Mouse (Mus musculus): ENCODE measurements around the gene Tmem107.

Tmem107 gene

GRCm38 (mm10) chr11:69093856-69094255 is 23.2 kb downstream of the Tmem107 start:
- peak in 1 of 2 experiments; percentile 58 for DNase-seq (ENCODE audit: low spot score in 2 of 2)

- DNase-seq (ENCODE audit: low spot score in 2 of 2), result peak; percentile 95 to 97
These were observed 24.3 kb downstream of the Tmem107 start, which contains the start of gene Per1 for GRCm38 (mm10) chr11:69094697-69095429. Gene Per1, plus strand, starts transcription at chr11:69095217.

GRCm38 (mm10) chr11:69095511-69096231 is 25.1 kb downstream of the Tmem107 start:
- DNase-seq (ENCODE audit: low spot score in 2 of 2), result peak in 1 of 2 experiments; percentile 73

DNA sequence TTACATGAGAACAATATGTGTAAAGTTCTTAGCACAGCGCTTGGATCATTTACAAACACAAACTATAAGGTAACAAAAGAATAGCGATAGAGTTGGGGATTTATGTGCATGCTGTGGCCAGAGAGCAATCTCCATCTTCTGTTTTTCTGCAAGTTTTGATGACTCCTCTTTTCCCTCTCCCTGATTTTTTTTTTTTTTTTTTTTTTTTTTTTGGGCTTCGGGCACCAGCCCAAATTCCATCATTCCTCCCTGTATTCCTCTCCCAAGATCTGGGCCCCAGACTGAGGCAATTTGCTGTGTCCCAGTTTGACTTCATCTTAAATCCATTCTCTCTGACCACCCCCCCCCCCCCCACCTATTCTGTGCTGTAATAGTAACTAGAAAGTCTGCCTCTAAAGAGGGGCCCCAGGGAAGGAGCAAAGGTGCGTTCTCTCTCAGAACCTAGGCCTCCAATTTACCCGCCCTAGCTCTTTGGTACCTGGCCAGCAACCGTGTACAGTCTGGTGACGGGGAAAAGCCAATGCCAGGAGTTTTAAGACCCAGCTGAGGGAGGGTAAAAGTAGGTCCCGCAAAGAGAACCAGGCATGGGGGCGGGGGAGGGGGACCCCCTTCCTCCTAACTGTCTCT is 25.9 kb downstream of the Tmem107 start:
- DNase-seq (ENCODE audit: low spot score in 2 of 2), result no peak

DNA sequence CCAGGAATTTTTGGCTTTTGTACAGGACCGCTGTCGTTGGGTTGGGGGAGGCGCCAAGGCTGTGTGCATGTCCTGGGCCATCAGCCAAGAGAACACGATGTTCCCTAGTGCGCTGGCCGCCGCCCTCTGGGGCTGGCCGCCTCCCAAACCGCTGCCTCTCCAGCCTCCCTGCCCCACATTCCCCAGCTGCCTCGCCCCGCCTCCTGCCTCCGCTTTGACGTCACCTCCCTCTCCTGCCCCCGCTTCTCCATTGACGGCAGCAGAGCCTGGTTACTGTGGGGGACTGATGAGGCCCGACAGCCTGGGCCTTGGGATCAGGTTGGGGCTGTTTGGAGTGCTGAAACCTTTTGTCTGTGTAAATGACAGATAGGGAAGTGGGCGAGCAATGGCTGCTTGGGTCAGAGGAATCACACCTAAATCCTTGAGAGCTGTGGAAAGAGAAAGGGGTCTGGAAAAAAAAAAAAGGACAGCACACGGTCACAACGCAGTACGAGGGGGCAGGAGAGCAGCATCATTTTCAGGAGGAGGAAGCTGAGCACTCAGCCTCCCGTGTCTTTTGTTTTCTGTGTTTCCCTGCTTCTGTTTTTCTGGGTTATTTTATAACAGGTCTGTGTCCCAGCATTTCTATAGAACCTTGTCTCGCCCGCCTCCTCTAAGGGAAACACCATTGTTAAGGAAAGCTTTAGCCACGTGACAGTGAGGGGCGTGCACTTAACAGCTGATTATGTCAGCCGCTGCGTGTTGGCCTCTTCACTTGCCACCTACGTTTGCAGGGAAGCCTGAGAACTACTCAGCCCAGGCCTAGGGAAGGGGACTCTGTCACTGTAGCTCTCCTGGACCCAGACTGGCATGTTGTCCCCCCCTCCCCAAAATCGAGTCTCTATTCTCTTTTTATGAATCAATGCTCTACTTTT is 26.6 kb downstream of the Tmem107 start:
- DNase-seq (ENCODE audit: low spot score in 2 of 2), result peak; percentile 96 to 97

GRCm38 (mm10) chr11:69098039-69098761 is 27.6 kb downstream of the Tmem107 start:
- peak in 1 of 2 experiments; percentile 62 for DNase-seq (ENCODE audit: low spot score in 2 of 2)

GRCm38 (mm10) chr11:69098762-69099091 is 28.1 kb downstream of the Tmem107 start:
- DNase-seq (ENCODE audit: low spot score in 2 of 2), result peak; percentile 96

DNA sequence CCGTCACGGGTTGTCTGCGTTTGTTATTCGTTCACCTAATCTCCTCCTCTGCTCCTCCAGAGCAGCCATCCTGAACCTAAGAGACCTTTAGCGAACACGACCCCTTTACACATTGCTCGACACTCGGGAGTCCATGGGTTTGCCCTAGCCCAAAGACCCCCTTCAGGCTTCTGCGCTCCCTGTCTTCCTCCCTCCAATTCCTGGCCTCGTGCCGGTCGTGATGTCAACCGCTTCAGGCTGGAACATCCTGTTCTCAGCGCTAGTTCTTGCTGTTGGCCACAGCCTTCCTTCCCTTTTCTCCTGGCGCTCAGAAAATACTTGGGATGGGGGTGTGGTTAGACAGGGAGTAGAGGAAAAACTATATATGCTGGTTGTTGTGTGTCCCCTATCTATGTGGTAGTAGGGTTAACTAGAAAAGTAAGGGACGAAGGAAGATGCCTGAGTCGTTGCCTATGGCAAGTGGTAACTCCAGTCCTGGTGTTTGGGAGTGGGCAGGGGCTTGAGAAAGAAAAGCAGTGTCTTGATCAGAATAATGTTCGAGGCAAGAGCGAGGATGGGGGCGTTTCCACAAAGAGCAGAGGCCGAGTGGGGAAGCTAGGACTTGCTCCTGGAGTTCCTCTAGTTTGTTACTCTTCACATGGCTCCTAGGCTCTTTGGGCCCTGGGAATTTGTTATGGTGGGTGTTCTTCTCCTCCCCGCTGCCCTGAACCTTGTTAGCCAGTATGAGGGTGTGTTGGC is 28.7 kb downstream of the Tmem107 start:
- peak; percentile 40 to 74 for DNase-seq (ENCODE audit: low spot score in 2 of 2)

DNA sequence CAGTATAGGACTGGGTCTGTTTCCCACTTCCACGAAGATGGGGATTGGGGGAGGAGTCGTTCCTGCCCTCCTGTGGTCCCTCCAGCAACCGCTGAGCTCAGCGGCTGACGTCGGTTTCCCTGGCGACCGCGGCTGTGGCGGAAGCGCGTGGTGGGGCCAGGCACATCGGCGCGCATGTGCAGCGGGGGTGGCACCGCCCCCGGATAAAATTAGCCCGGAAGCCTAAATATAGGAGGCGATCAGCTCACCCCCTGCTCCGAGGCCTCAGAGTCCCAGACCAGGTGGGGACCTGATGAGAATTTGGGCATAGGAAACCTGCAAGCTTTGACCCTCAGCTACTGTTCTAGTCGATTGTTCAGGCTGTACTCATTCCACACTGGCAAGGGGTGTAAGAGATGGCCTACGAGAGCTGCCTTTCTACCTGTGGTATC is 29.3 kb downstream of the Tmem107 start:
- peak; percentile 86 to 92 for DNase-seq (ENCODE audit: low spot score in 2 of 2)

- peak; percentile 22 to 66 for DNase-seq (ENCODE audit: low spot score in 2 of 2)
These were observed 30.2 kb downstream of the Tmem107 start for GRCm38 (mm10) chr11:69100639-69101360.

- DNase-seq (ENCODE audit: low spot score in 2 of 2), result peak; percentile 12 to 61
These were observed 31.2 kb downstream of the Tmem107 start for GRCm38 (mm10) chr11:69101604-69102402.

DNA sequence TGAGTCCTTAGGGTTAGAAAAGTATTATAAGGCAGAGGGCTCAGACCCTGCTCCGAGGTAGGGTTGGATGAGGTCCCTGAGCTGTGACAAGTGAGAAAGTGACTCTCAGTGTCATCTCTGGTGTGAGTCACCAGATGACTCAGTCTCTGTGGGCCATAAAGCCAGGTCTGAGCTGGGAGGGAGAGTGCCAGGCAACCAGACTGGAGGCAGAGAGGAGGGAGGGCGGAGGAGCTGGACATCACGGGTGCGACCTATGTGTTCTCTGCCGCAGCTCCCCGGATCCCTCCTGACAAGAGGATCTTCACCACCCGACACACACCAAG is 31.8 kb downstream of the Tmem107 start:
- DNase-seq (ENCODE audit: low spot score in 2 of 2), result peak in 1 of 2 experiments; percentile 59

GRCm38 (mm10) chr11:69103121-69103520 is 32.5 kb downstream of the Tmem107 start:
- DNase-seq (ENCODE audit: low spot score in 2 of 2), result peak in 1 of 2 experiments; percentile 56

DNA sequence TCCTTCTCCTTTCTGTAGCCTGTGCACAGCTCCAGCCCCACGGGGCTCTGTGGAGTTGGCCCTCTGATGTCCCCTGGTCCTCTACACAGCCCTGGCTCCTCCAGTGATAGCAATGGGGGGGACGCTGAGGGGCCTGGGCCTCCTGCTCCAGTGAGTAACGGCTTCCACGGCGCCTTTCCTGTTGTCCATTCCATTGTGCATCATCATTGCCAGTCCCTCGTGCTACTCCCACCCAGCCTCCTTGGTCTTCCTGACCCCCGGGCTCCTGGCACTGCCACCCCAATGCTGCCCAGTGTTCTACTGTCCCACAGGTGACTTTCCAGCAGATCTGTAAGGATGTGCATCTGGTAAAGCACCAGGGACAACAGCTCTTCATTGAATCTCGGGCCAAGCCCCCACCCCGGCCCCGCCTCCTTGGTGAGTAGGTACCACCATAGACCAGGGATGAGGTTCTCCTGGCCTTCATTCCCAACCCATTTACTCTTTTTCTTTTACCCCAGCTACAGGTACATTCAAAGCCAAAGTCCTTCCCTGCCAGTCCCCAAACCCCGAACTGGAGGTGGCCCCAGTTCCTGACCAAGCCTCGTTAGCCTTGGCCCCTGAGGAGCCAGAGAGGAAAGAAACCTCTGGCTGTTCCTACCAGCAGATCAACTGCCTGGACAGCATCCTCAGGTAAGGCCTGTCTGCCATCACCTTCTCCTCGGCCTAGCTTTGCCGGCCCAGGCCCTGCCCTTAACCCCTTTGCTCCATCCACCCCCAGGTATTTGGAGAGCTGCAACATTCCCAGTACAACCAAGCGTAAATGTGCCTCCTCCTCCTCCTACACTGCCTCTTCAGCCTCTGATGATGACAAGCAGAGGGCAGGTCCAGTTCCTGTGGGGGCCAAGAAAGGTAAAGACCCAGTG is 33.2 kb downstream of the Tmem107 start:
- peak in 1 of 2 experiments; percentile 62 for DNase-seq (ENCODE audit: low spot score in 2 of 2)

DNA sequence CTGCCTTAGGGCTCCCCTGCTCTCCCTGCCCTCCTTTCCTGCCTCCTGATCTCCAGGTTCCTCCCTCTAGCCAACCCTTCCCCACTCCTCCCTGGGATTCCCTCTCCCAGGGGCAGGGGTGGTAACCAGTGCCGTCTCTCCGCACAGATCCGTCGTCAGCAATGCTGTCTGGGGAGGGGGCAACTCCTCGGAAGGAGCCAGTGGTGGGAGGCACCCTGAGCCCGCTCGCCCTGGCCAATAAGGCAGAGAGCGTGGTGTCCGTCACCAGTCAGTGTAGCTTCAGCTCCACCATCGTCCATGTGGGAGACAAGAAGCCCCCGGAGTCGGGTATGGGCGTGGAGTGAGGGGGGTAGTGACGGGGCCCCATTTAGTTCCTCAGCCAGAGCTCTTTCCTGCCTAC is 33.9 kb downstream of the Tmem107 start:
- peak in 1 of 2 experiments; percentile 60 for DNase-seq (ENCODE audit: low spot score in 2 of 2)

GRCm38 (mm10) chr11:69105227-69105626 is 34.6 kb downstream of the Tmem107 start:
- DNase-seq (ENCODE audit: low spot score in 2 of 2), result no peak

DNA sequence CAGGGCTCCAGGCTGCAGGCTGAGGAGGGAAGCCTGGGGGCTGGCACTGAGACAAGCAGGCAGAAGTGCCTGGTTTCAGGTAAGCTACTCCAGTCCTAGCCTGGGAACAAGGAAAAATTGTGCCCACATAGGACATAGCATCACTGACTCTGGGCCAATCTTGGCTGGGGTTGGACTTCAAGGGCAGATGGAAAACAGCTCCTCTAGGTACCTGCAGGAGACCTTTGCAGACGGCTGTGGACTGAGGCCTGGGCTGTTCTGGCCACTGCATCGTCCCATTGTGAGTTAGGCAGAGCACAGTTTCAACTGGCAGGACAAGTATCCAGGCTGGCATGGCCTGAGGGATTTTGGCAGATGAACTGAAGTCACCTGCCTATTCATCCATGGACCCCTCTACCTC is 35.2 kb downstream of the Tmem107 start:
- peak in 1 of 2 experiments; percentile 58 for DNase-seq (ENCODE audit: low spot score in 2 of 2)

DNA sequence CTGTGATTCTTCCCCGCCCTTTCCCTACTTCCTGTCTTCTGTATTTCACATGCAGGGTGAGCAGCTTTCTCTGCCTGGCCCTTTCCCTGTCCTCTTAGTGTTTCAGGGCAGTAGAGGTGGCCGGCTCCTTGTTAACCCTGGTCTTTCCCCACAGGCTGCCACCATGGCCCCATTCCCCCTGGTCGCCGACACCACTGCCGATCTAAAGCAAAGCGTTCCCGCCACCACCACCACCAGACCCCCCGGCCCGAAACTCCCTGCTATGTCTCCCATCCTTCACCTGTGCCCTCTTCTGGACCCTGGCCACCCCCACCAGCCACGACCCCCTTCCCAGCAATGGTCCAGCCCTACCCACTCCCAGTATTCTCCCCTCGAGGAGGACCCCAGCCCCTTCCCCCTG is 35.7 kb downstream of the Tmem107 start:
- peak in 1 of 2 experiments; percentile 61 for DNase-seq (ENCODE audit: low spot score in 2 of 2)
